Mouse (Mus musculus): ENCODE measurements at regions not wholly inside any gene's neighbourhood (a gene's known extent, or its start where the extent isn't known, plus 50 kb on each side); places are given as distances from the start of the nearest gene placed in this dataset.

GRCm38 (mm10) chr7:74974448-74974847, 334.6 kb downstream of the Sv2b start:
- WGBS: 81% methylated on average over 3 of the region's 3 CpGs
- no peaks in the 10 kb centered on the region for H3K9me3 ChIP-seq
- no peaks in the 10 kb centered on the region for H3K36me3 ChIP-seq
- no peaks in the 10 kb centered on the region for H3K4me1 ChIP-seq
- ATAC-seq (ENCODE audit: low FRiP score, low read depth): no peak
- no peak overlapping the region for H3K4me2 ChIP-seq (replicated peaks)
- no peaks in the 10 kb centered on the region for H3K27me3 ChIP-seq
- H3K4me3 ChIP-seq: no peak overlapping the region
- H3K27ac ChIP-seq: no peak overlapping the region
- H3K9ac ChIP-seq: no peak overlapping the region

- no peaks in the 10 kb centered on the region for H3K27me3 ChIP-seq
- H3K27ac ChIP-seq: no peak overlapping the region
- no peak overlapping the region for H3K9ac ChIP-seq
- H3K9me3 ChIP-seq: no peaks in the 10 kb centered on the region
- H3K36me3 ChIP-seq: no peaks in the 10 kb centered on the region
- H3K4me2 ChIP-seq (replicated peaks): no peak overlapping the region
- ATAC-seq (ENCODE audit: low FRiP score, low read depth): no peak
- 69% methylated on average over 5 of the region's 5 CpGs for WGBS
- H3K4me1 ChIP-seq: no peaks in the 10 kb centered on the region
- H3K4me3 ChIP-seq: no peak overlapping the region
Observed at GRCm38 (mm10) chr7:74944421-74945098, 364.5 kb downstream of the Sv2b start.

- no peak overlapping the region for H3K4me3 ChIP-seq
- no peaks in the 10 kb centered on the region for H3K36me3 ChIP-seq
- H3K27me3 ChIP-seq: no peaks in the 10 kb centered on the region
- 82% methylated on average over 4 of the region's 4 CpGs for WGBS
- no peak overlapping the region for H3K9ac ChIP-seq
- no peak overlapping the region for H3K4me2 ChIP-seq (replicated peaks)
- H3K27ac ChIP-seq: no peak overlapping the region
- no peaks in the 10 kb centered on the region for H3K9me3 ChIP-seq
- no peak for ATAC-seq (ENCODE audit: low FRiP score, low read depth)
- no peaks in the 10 kb centered on the region for H3K4me1 ChIP-seq
Observed at GRCm38 (mm10) chr7:74942917-74943316, 366.1 kb downstream of the Sv2b start.

GRCm38 (mm10) chr7:74942146-74942545, 366.9 kb downstream of the Sv2b start:
- Histone ChIP-seq H3K4me2 (replicated peaks) (no peak overlapping the region), H3K36me3 (no peaks in the 10 kb centered on the region), H3K27me3 (no peaks in the 10 kb centered on the region), H3K4me1 (no peaks in the 10 kb centered on the region), H3K9ac (no peak overlapping the region), H3K9me3 (no peaks in the 10 kb centered on the region), H3K4me3 (no peak overlapping the region), H3K27ac (no peak overlapping the region)
- WGBS: 62% methylated on average over 3 of the region's 3 CpGs
- no peak for ATAC-seq (ENCODE audit: low FRiP score, low read depth)

GRCm38 (mm10) chr7:74929142-74929829, 374.7 kb upstream of the Slco3a1 start:
- Histone ChIP-seq H3K4me3 (no peak overlapping the region), H3K36me3 (no peaks in the 10 kb centered on the region), H3K9me3 (no peaks in the 10 kb centered on the region), H3K9ac (no peak overlapping the region), H3K4me2 (replicated peaks) (no peak overlapping the region), H3K27ac (no peak overlapping the region), H3K27me3 (no peaks in the 10 kb centered on the region), H3K4me1 (peaks cover 3% of the 10 kb centered on the region; the same call in 1 of the 2 replicates)
- WGBS: 74% methylated on average over 8 of the region's 8 CpGs
- ATAC-seq (ENCODE audit: low FRiP score, low read depth): no peak

- WGBS: 73% methylated on average over 6 of the region's 6 CpGs
- H3K9ac ChIP-seq: no peak overlapping the region
- H3K4me3 ChIP-seq: no peak overlapping the region
- H3K9me3 ChIP-seq: no peaks in the 10 kb centered on the region
- no peaks in the 10 kb centered on the region for H3K27me3 ChIP-seq
- H3K4me1 ChIP-seq: peaks cover 3% of the 10 kb centered on the region; the same call in 1 of the 2 replicates
- no peaks in the 10 kb centered on the region for H3K36me3 ChIP-seq
- H3K27ac ChIP-seq: no peak overlapping the region
- ATAC-seq (ENCODE audit: low FRiP score, low read depth): no peak
- H3K4me2 ChIP-seq (replicated peaks): no peak overlapping the region
Observed at GRCm38 (mm10) chr7:74928226-74928927, 373.8 kb upstream of the Slco3a1 start.

- no peaks in the 10 kb centered on the region for H3K27me3 ChIP-seq
- no peaks in the 10 kb centered on the region for H3K9me3 ChIP-seq
- no peak overlapping the region for H3K4me3 ChIP-seq
- peaks cover 3% of the 10 kb centered on the region; the same call in 1 of the 2 replicates for H3K4me1 ChIP-seq
- 41% methylated on average over 2 of the region's 2 CpGs for WGBS
- no peaks in the 10 kb centered on the region for H3K36me3 ChIP-seq
- no peak overlapping the region for H3K27ac ChIP-seq
- ATAC-seq (ENCODE audit: low FRiP score, low read depth): no peak
- no peak overlapping the region for H3K4me2 ChIP-seq (replicated peaks)
- H3K9ac ChIP-seq: no peak overlapping the region
Observed at GRCm38 (mm10) chr7:74926729-74927128, 372.1 kb upstream of the Slco3a1 start.

- no peak overlapping the region for H3K27ac ChIP-seq
- H3K9me3 ChIP-seq: no peaks in the 10 kb centered on the region
- WGBS: 84% methylated on average over 1 of the region's 1 CpGs
- ATAC-seq (ENCODE audit: low FRiP score, low read depth): no peak
- H3K36me3 ChIP-seq: no peaks in the 10 kb centered on the region
- no peak overlapping the region for H3K9ac ChIP-seq
- H3K4me3 ChIP-seq: no peak overlapping the region
- H3K4me1 ChIP-seq: peaks cover 3% of the 10 kb centered on the region; the same call in 1 of the 2 replicates
- no peaks in the 10 kb centered on the region for H3K27me3 ChIP-seq
- H3K4me2 ChIP-seq (replicated peaks): no peak overlapping the region
Observed at GRCm38 (mm10) chr7:74924156-74924555, 369.6 kb upstream of the Slco3a1 start.

GRCm38 (mm10) chr7:74908311-74908962, 353.9 kb upstream of the Slco3a1 start:
- WGBS: 39% methylated on average over 3 of the region's 3 CpGs
- H3K36me3 ChIP-seq: no peaks in the 10 kb centered on the region
- no peak overlapping the region for H3K9ac ChIP-seq
- no peak overlapping the region for H3K27ac ChIP-seq
- H3K9me3 ChIP-seq: no peaks in the 10 kb centered on the region
- H3K27me3 ChIP-seq: no peaks in the 10 kb centered on the region
- no peak overlapping the region for H3K4me3 ChIP-seq
- no peak overlapping the region for H3K4me2 ChIP-seq (replicated peaks)
- H3K4me1 ChIP-seq: no peaks in the 10 kb centered on the region
- ATAC-seq (ENCODE audit: low FRiP score, low read depth): no peak

GRCm38 (mm10) chr7:74907391-74907790, 352.8 kb upstream of the Slco3a1 start:
- 19% methylated on average over 1 of the region's 1 CpGs for WGBS
- no peak overlapping the region for H3K9ac ChIP-seq
- no peak overlapping the region for H3K4me3 ChIP-seq
- H3K4me2 ChIP-seq (replicated peaks): no peak overlapping the region
- no peaks in the 10 kb centered on the region for H3K27me3 ChIP-seq
- no peaks in the 10 kb centered on the region for H3K4me1 ChIP-seq
- no peaks in the 10 kb centered on the region for H3K36me3 ChIP-seq
- H3K9me3 ChIP-seq: no peaks in the 10 kb centered on the region
- H3K27ac ChIP-seq: no peak overlapping the region
- no peak for ATAC-seq (ENCODE audit: low FRiP score, low read depth)

- no peak overlapping the region for H3K9ac ChIP-seq
- no peak overlapping the region for H3K27ac ChIP-seq
- no peaks in the 10 kb centered on the region for H3K4me1 ChIP-seq
- H3K4me2 ChIP-seq (replicated peaks): no peak overlapping the region
- 75% methylated on average over 3 of the region's 3 CpGs for WGBS
- no peaks in the 10 kb centered on the region for H3K36me3 ChIP-seq
- no peak for ATAC-seq (ENCODE audit: low FRiP score, low read depth)
- no peak overlapping the region for H3K4me3 ChIP-seq
- no peaks in the 10 kb centered on the region for H3K9me3 ChIP-seq
- H3K27me3 ChIP-seq: no peaks in the 10 kb centered on the region
Observed at GRCm38 (mm10) chr7:74877466-74877865, 322.9 kb upstream of the Slco3a1 start.

GRCm38 (mm10) chr7:74876667-74877066, 322.1 kb upstream of the Slco3a1 start:
- no peaks in the 10 kb centered on the region for H3K27me3 ChIP-seq

More at GRCm38 (mm10) chr7:74876667-74877066, 322.1 kb upstream of the Slco3a1 start:
- Histone ChIP-seq H3K4me1 (no peaks in the 10 kb centered on the region), H3K9me3 (no peaks in the 10 kb centered on the region), H3K9ac (no peak overlapping the region), H3K4me3 (no peak overlapping the region), H3K4me2 (replicated peaks) (no peak overlapping the region), H3K36me3 (no peaks in the 10 kb centered on the region), H3K27ac (no peak overlapping the region)
- ATAC-seq (ENCODE audit: low FRiP score, low read depth): no peak
- WGBS: 56% methylated on average over 4 of the region's 4 CpGs
